21 mouse cellular contexts compared by ENCODE assay signal in the genomic region with DNA sequence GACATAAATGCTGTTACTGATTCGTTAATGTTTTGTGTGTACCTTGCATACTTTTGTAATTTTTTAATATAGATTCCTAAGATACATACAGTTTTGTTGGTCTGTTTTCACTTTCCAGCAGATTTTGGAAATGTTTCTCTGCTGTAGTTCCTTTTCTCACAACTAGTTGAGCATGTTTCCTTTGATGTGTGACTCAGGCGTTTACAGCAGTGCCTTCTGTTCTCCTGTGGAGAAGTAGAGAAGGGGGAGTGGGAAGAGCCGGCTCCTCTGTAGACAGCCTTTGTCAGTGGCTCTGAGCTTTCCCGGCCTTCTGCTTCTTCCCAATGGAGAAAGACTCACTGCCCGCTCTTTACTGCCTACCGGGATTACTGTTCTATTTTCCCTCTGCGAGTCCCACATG. TPM values are rescaled to one million over a fixed set of nuclear protein-coding genes. Genes with fewer than 3 reads are reported as not detected.
DNase-seq lines count a peak whose midpoint lies in the region.
"Had no signal": no experiment of that assay in that cellular context is flagged by ENCODE, and none has a peak within 500 bp of the region (broad histone marks: within the 10 kb centered on the region; RNA-seq: fewer than 3 reads in every experiment).

No protein-coding gene starts in this region.

- intact Hi-C loops in left cerebral cortex, postnatal 25 days (cut with DNase I), result no loop called here
- intact Hi-C loops in left cerebral cortex, postnatal 10 days (cut with DNase I), result loop anchor here (10.0 kb wide), 1 partner anchor 633 kb away; no protein-coding TSS in a partner anchor

- DNase-seq in embryo, embryonic 10.5 days (ENCODE audit: low spot score), result peak; percentile 21
- DNase-seq in embryo, embryonic 9.5 days (ENCODE audit: extremely low spot score), result no peak
- DNase-seq in frontal cortex, adult 2 months (ENCODE audit: extremely low spot score in 1 of 2, low spot score in 1 of 2), result peak; percentile 35 to 58
- no peak for DNase-seq in frontal cortex, postnatal 25 days (ENCODE audit: low spot score in 2 of 2)
- peak; percentile 11 to 63 for DNase-seq in left cerebral cortex, postnatal 25 days (ENCODE audit: low spot score in 2 of 2)
- DNase-seq in left cerebral cortex, postnatal 10 days (ENCODE audit: extremely low spot score in 1 of 2, low spot score in 2 of 2), result no peak
- peak; percentile 18 to 20 for DNase-seq in right cerebral cortex, adult 2 months (ENCODE audit: low spot score in 2 of 2)
- no peak for DNase-seq in right cerebral cortex, postnatal 25 days
- DNase-seq: adrenal gland, postnatal 14 days; cerebellum, adult 11 months; cerebellum, adult 9-11 months; gastrocnemius, postnatal 25 days; heart, adult 18-20 months; heart, postnatal 10 days; kidney, adult 2 months; left cerebral cortex, postnatal 4 days; lung, embryonic 14.5 days; lung, postnatal 36 days; right cerebral cortex, postnatal 4 days; thymus, adult 18-20 months; thymus, postnatal 36 days had no signal

RNA-seq across cellular contexts. Expression of gene Tmem260, which starts 35.7 kb away (rescaled TPM):
- 20.1 and 20.3 TPM in 2 replicates for polyA plus RNA-seq in frontal cortex, adult 2 months (2012; rRNA removed)
- total RNA-seq in left cerebral cortex, postnatal 25 days (2021), result 10 to 100 TPM; 24.6 to 26.8 TPM
- total RNA-seq in left cerebral cortex, postnatal 10 days (2021), result 10 to 100 TPM; 18.6 to 18.7 TPM

Comparison
In these comparisons a context has a peak if more than half of its experiments do, and no peak if none do; other contexts are left out.
1. DNase-seq: peak in embryo, embryonic 10.5 days (single experiment), frontal cortex, adult 2 months (2 of 2), left cerebral cortex, postnatal 25 days (2 of 2) and right cerebral cortex, adult 2 months (2 of 2); none in embryo, embryonic 9.5 days (single experiment), frontal cortex, postnatal 25 days (0 of 2), left cerebral cortex, postnatal 10 days (0 of 2) and right cerebral cortex, postnatal 25 days (single experiment).